Mouse (Mus musculus) intestine, embryonic 16.5 days (tissue): Measurements from ENCODE around the gene Zfp704. TPM values are rescaled to one million over a fixed set of nuclear protein-coding genes. Genes with fewer than 3 reads are reported as not detected.

ENCODE experiments used
- ATAC-seq: fragments of 200-750 bp; cut with Nextera tagmentation; 2 replicates; pipeline ENCODE4 v1.8.0; 2017; ENCODE audit warnings: moderate TSS enrichment, moderate library complexity
- H3K27ac ChIP-seq: fragments of 300-500 bp; sonication (generic); 2 replicates; pipeline ENCODE4 v1.5.1; 2014; ENCODE audit warnings: mild to moderate bottlenecking, low read length
- H3K27me3 ChIP-seq: fragments of 300-500 bp; sonication (generic); replicated peaks from 2 replicates; pipeline ENCODE4 v1.6.1; 2014; ENCODE audit warnings: low read length, control low read depth, mixed read lengths; ENCODE audit not compliant: control insufficient read depth, insufficient read depth
- H3K36me3 ChIP-seq: fragments of 300-500 bp; sonication (generic); 2 replicates; pipeline ENCODE4 v1.6.1; 2014; ENCODE audit warnings: low read length, control low read depth; ENCODE audit not compliant: control insufficient read depth, insufficient read depth
- H3K4me1 ChIP-seq: fragments of 300-500 bp; sonication (generic); 2 replicates; pipeline ENCODE4 v1.6.1; 2014; ENCODE audit warnings: low read length, control low read depth, mixed read lengths; ENCODE audit not compliant: control insufficient read depth, insufficient read depth
- H3K4me2 ChIP-seq: fragments of 300-500 bp; sonication (generic); 2 replicates; pipeline ENCODE4 v1.6.1; 2014; ENCODE audit warnings: low read depth, low read length, control low read depth
- H3K4me3 ChIP-seq: fragments of 300-500 bp; sonication (generic); 2 replicates; pipeline ENCODE4 v1.5.1; 2014; ENCODE audit warnings: mild to moderate bottlenecking, low read length
- H3K9ac ChIP-seq: fragments of 300-500 bp; sonication (generic); 2 replicates; pipeline ENCODE4 v1.6.1; 2014; ENCODE audit warnings: low read depth, low read length
- H3K9me3 ChIP-seq: fragments of 300-500 bp; sonication (generic); 2 replicates; pipeline ENCODE4 v1.6.1; 2016; ENCODE audit warnings: low read length, control low read depth; ENCODE audit not compliant: control insufficient read depth
- WGBS: fragments of 180-500 bp; shearing (Covaris S2); extraction: QIAGEN DNeasy Blood & Tissue Kit; methylation state at CpG from one replicate; pipeline ENCODE4 v1.1.7; 2014; 5-methylcytosine and 5-hydroxymethylcytosine counted together
- polyA plus RNA-seq: library from polyadenylated mRNA; unstranded; fragments of >200 nt; fragmentation: Nextera tagmentation; extraction: Ambion mirVana; gene quantifications from 2 replicates; pipeline ENCODE4 v1.2.1, GENCODE M21; 2015

Gene Zfp704
- polyA plus RNA-seq, 1 experiment from 2014 or later, result 4.4 TPM

DNA sequence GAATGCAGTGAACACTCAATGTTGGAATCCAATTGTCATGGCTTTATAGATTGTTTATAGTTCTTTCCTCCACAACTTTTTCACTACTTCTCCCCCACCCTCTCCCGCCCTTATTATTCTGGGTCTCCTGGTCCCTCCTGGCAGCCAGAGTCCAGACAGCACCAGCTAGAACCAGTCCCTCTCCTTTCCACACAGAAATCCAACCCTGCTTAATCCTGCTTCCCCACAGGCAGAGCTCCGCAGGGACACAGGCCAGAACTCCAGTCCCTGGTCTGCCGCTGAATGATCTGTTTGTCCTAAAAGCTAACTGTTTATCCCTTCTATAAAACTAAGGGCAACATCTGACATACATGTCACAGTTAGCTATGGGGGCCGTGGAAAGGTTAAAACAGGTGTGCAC lies 6.0 kb downstream of the Zfp704 start:
- Histone ChIP-seq H3K27ac (no peak overlapping the region), H3K4me3 (no peak overlapping the region), H3K9ac (no peak overlapping the region), H3K4me2 (no peak overlapping the region), H3K4me1 (peaks cover 14% of the 10 kb centered on the region), H3K27me3 (no peaks in the 10 kb centered on the region), H3K36me3 (no peaks in the 10 kb centered on the region), H3K9me3 (no peaks in the 10 kb centered on the region)
- no peak for ATAC-seq
- WGBS, result 65% methylated on average over 4 of the region's 4 CpGs

DNA sequence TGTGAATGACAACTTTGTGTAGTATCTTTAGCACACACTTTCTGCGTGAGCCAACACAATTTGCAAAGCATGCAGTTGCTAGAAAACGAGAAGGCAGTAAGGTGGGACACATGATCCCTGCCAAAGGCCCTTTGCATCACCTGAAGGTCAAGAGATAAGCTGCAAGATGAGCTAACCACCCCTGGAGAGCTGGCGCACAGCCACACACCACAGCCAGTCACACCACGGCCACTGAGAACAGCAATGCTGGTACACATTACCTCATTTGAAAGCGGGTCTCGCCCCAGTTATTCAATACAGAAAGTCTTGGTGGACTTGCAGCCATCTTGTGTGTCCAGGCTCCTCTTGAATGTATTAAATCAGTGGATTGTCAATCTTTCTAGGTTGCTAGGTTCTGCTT lies 9.3 kb downstream of the Zfp704 start:
- no peak overlapping the region for H3K4me3 ChIP-seq
- H3K9ac ChIP-seq, result no peak overlapping the region
- H3K36me3 ChIP-seq, result no peaks in the 10 kb centered on the region
- ATAC-seq, result 0 out of 2 replicates have a peak, but pooled peaks have one; percentile 41
- WGBS, result 76% methylated on average over 6 of the region's 6 CpGs
- peaks cover 10% of the 10 kb centered on the region; the same call in 1 of the 2 replicates for H3K4me1 ChIP-seq
- no peaks in the 10 kb centered on the region for H3K27me3 ChIP-seq
- no peaks in the 10 kb centered on the region for H3K9me3 ChIP-seq
- H3K4me2 ChIP-seq, result no peak overlapping the region
- H3K27ac ChIP-seq, result no peak overlapping the region

DNA sequence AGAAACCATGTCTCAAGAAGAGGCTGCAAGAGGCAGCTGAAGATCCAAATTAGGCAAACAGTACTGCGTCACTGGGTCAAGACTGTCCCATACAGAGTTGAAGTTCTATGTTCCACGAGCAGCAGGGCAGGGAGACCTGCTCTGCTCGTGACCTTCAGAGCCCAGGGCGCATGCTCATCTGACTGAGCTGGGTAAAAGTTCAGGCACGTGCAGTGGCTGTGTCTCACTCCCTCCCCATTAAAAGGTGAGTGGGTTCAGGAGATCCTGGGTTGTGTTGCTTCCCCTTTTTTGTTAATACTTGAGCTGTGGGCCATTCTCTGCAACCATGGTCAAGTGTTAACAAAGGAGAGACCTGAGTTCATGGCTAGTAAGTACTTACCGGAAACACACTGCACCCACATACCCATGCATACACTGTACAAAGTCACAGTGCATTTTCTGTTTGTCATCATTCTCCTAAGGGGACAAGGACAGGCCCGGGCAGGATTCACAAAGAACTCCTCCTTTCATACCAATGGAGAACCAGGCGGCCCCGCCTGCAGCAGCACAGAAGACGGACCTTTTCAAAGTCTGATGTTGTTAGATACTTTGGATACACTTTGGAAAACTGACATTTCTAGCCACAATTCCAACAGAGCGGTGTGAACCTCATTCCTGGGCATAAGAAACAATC lies 10.0 kb downstream of the Zfp704 start:
- Histone ChIP-seq H3K4me1 (peaks cover 10% of the 10 kb centered on the region; the same call in 1 of the 2 replicates), H3K4me2 (no peak overlapping the region), H3K9ac (no peak overlapping the region), H3K9me3 (no peaks in the 10 kb centered on the region), H3K4me3 (no peak overlapping the region), H3K36me3 (no peaks in the 10 kb centered on the region), H3K27me3 (no peaks in the 10 kb centered on the region), H3K27ac (no peak overlapping the region)
- peak; percentile 38; the same call in 1 of the 2 replicates for ATAC-seq
- WGBS, result 77% methylated on average over 11 of the region's 11 CpGs

DNA sequence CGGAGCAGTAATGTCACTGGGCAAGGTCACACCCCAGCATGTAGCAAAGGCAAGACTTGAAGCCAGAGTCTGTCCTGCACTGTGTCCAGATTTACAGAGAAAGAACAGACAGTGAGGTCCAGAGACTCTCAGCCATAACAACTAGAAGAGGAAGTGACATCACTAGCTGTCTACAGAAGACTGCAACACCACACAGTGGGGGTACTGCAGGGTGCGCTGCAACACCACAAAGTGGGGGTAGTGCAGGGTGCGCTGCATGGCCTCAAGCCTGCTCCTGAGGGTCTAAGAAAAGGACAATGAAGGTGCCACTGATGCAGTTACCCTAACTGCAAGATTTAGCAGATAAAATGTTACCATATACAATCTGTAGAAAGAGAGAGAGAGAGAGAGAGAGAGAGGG lies 11.8 kb downstream of the Zfp704 start:
- no peaks in the 10 kb centered on the region for H3K9me3 ChIP-seq
- ATAC-seq, result no peak
- no peak overlapping the region for H3K27ac ChIP-seq
- H3K4me2 ChIP-seq, result no peak overlapping the region
- no peaks in the 10 kb centered on the region for H3K27me3 ChIP-seq
- 91% methylated on average over 3 of the region's 3 CpGs for WGBS
- H3K36me3 ChIP-seq, result no peaks in the 10 kb centered on the region
- no peak overlapping the region for H3K4me3 ChIP-seq
- peaks cover 4% of the 10 kb centered on the region; the same call in 1 of the 2 replicates for H3K4me1 ChIP-seq
- H3K9ac ChIP-seq, result no peak overlapping the region

DNA sequence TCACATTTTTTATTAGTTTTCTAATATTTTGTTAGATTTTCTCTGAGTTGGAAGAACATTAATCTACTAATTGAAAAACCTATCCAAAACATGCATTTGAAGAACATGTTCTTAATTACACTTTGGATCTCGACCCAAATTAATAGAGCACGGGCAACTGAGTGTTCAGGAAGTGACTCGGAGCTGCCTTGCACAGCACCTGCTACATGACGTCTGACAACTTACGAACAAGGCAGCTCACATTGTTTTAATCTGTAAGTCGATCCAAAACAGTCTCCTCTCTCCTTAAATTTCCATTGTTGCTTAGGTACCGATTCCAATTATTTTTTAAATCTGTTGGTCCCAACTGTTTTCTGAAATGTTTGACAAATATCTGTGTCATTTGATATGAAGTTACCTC lies 15.4 kb downstream of the Zfp704 start:
- Histone ChIP-seq H3K9me3 (no peaks in the 10 kb centered on the region), H3K4me2 (no peak overlapping the region), H3K4me1 (peaks cover 4% of the 10 kb centered on the region; the same call in 1 of the 2 replicates), H3K4me3 (no peak overlapping the region), H3K27me3 (no peaks in the 10 kb centered on the region), H3K27ac (no peak overlapping the region), H3K9ac (no peak overlapping the region), H3K36me3 (no peaks in the 10 kb centered on the region)
- ATAC-seq, result no peak
- WGBS, result 78% methylated on average over 7 of the region's 7 CpGs

DNA sequence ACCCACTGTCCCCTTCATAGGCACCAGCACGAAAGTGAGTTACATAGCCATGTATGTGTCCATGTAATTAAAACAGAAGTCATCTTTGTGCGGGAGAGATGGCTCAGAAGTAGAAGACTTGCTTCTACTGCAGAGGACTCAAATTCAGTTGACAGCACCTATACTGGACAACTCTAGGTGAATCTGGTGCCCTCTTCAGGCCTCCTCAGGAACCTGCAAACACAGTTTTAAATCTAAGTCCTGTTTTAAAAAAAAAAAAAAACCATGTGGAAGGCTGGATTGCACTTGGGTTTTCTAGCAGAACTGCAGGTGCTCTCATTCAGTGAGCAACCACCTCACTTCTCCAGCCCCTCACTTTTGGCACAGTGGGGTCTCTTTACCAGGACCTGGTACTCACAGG lies 16.1 kb downstream of the Zfp704 start:
- H3K36me3 ChIP-seq, result no peaks in the 10 kb centered on the region
- H3K27me3 ChIP-seq, result no peaks in the 10 kb centered on the region
- no peaks in the 10 kb centered on the region for H3K9me3 ChIP-seq
- H3K4me2 ChIP-seq, result no peak overlapping the region
- ATAC-seq, result no peak
- 75% methylated on average over 2 of the region's 2 CpGs for WGBS
- H3K9ac ChIP-seq, result no peak overlapping the region
- no peak overlapping the region for H3K4me3 ChIP-seq
- no peak overlapping the region for H3K27ac ChIP-seq
- H3K4me1 ChIP-seq, result peaks cover 4% of the 10 kb centered on the region; the same call in 1 of the 2 replicates

DNA sequence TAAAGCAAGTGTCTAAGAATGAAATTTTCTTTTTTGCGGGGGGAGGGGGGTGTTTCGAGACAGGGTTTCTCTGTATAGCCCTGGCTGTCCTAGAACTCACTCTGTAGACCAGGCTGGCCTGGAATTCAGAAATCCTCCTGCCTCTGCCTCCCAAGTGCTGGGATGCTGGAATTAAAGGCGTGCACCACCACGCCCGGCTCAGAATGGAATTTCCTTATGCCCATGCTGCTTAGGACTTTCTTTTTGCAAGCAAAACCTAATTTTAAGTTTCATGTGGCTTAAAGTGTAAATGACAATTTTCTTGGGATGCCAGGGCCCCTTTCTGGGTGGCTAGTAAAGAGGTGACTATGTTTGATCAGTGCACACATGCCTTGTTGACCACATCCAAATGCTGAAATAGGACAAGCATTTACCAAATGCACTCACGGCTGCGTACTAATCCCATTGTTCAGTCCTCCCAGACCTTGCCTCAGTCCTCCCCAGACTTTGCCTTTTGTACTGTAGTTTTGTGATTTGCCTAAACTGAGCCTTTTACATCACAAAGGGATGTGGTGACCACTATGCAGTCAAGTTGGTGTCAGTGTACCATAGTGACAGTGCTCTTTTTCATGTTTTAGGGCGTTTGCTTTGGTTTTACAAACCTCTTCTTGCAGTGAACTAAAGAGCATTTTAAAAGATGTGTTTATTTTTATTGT lies 18.3 kb downstream of the Zfp704 start:
- Histone ChIP-seq H3K9ac (no peak overlapping the region), H3K27ac (no peak overlapping the region), H3K27me3 (no peaks in the 10 kb centered on the region), H3K36me3 (no peaks in the 10 kb centered on the region), H3K4me1 (no peaks in the 10 kb centered on the region), H3K9me3 (no peaks in the 10 kb centered on the region), H3K4me3 (no peak overlapping the region), H3K4me2 (no peak overlapping the region)
- ATAC-seq, result no peak
- 95% methylated on average over 8 of the region's 8 CpGs for WGBS

DNA sequence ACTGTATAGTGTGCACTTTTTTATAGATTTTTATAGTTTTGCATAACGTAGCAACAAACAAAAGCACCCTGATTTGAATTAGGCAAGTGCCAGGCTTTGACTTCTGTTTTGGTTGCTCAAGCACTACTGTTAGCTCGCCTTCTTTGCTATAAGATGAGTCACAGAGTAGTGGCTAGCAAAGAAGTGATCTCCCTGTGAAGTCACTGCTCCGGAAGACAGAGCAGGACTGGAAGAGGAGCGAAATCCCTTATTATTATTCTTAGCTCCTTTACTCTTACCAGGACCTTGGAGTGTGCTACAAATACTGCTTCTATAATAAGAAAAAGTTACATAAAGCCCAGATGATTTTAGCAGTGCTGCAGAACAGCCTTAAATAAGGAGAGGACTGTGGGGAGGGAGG lies 21.2 kb downstream of the Zfp704 start:
- no peak for ATAC-seq
- Histone ChIP-seq H3K27me3 (no peaks in the 10 kb centered on the region), H3K4me1 (peaks cover 7% of the 10 kb centered on the region; the same call in 1 of the 2 replicates), H3K9me3 (no peaks in the 10 kb centered on the region), H3K36me3 (no peaks in the 10 kb centered on the region), H3K4me3 (no peak overlapping the region), H3K27ac (no peak overlapping the region), H3K9ac (no peak overlapping the region), H3K4me2 (no peak overlapping the region)
- WGBS, result 85% methylated on average over 4 of the region's 4 CpGs

DNA sequence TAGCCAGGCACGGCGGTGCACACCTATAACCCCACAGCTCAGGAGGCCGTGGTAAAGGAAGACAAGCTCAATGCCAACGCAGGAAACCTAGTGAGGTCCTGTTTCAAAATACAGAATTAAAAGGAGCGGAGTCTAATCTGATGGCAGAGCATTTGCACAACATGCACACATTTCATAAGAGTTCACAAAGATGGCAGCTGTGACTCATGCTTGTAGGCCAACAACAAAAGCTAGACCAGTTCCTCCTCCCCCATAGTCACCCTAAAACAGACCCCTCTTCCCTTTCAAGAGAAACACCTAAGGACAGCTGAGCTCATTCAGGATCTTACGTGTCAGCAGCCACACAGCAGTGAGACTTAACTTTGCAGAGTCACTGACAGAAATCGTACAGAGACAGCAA lies 22.6 kb downstream of the Zfp704 start:
- no peak for ATAC-seq
- 94% methylated on average over 7 of the region's 7 CpGs for WGBS
- Histone ChIP-seq H3K4me3 (no peak overlapping the region), H3K4me1 (peaks cover 13% of the 10 kb centered on the region), H3K27ac (no peak overlapping the region), H3K9ac (no peak overlapping the region), H3K27me3 (no peaks in the 10 kb centered on the region), H3K36me3 (no peaks in the 10 kb centered on the region), H3K9me3 (no peaks in the 10 kb centered on the region), H3K4me2 (no peak overlapping the region)
